Mouse (Mus musculus): ENCODE results near the gene Gnat2.

GRCm38 (mm10) chr3:108117465-108117864, 24.9 kb downstream of the Gnat2 start:
- TF ChIP-seq CTCF (IDR thresholded peaks at IDR 0.05; ENCODE audit: borderline replicate concordance, extremely low read depth, insufficient read depth, insufficient read length) (no peak), POLR2A (IDR thresholded peaks at IDR 0.05; ENCODE audit: borderline replicate concordance, extremely low read depth, insufficient read depth, insufficient read length, poor library complexity, severe bottlenecking) (no peak)

Measured in brain, embryonic 14.5 days (tissue).